Mouse (Mus musculus) heart, postnatal 0 days (tissue): ENCODE results near the gene 4933406M09Rik. TPM values are rescaled to one million over a fixed set of nuclear protein-coding genes. Genes with fewer than 3 reads are reported as not detected.

ENCODE experiments used
- ATAC-seq: fragments of 200-750 bp; cut with Nextera tagmentation; 2 replicates; pipeline ENCODE4 v1.8.0; 2017; ENCODE audit warnings: low read depth, moderate number of reproducible peaks, moderate library complexity; ENCODE audit not compliant: insufficient read depth
- DNase-seq: peaks from one replicate; pipeline ENCODE4 v3.0.0-alpha.2; 2016; ENCODE audit warnings: low spot score
- H3K27ac ChIP-seq: fragments of 300-500 bp; sonication (generic); 2 replicates; pipeline ENCODE4 v1.5.1; 2014; ENCODE audit warnings: low read depth, mild to moderate bottlenecking
- H3K27me3 ChIP-seq: fragments of 300-500 bp; sonication (generic); 2 replicates; pipeline ENCODE4 v1.6.1; 2014; ENCODE audit warnings: low read length, mixed read lengths; ENCODE audit not compliant: control insufficient read depth, insufficient read depth
- H3K36me3 ChIP-seq: fragments of 300-500 bp; sonication (generic); replicated peaks from 2 replicates; pipeline ENCODE4 v1.6.1; 2014; ENCODE audit warnings: low read length, mixed read lengths; ENCODE audit not compliant: control insufficient read depth, insufficient read depth
- H3K4me1 ChIP-seq: fragments of 300-500 bp; sonication (generic); 2 replicates; pipeline ENCODE4 v1.6.1; 2014; ENCODE audit warnings: antibody characterized with exemption; ENCODE audit not compliant: control insufficient read depth, insufficient read depth
- H3K4me2 ChIP-seq: fragments of 300-500 bp; sonication (generic); 2 replicates; pipeline ENCODE4 v1.6.1; 2014; ENCODE audit warnings: low read depth, mild to moderate bottlenecking, low read length, moderate library complexity
- H3K4me3 ChIP-seq: fragments of 300-500 bp; sonication (generic); 2 replicates; pipeline ENCODE4 v1.5.1; 2014; ENCODE audit warnings: low read depth, low read length
- H3K9ac ChIP-seq: fragments of 300-500 bp; sonication (generic); replicated peaks from 2 replicates; pipeline ENCODE4 v1.6.1; 2014; ENCODE audit warnings: low read depth, low read length, mixed read lengths
- H3K9me3 ChIP-seq: fragments of 300-500 bp; sonication (generic); replicated peaks from 2 replicates; pipeline ENCODE4 v1.6.1; 2016; ENCODE audit warnings: low read length; ENCODE audit not compliant: control insufficient read depth
- CTCF ChIP-seq: IDR thresholded peaks from 2 replicates; pipeline ENCODE4 v1.5.1; 2016; ENCODE audit warnings: antibody characterized with exemption, control low read depth, low read depth
- EP300 ChIP-seq: IDR thresholded peaks from 2 replicates; pipeline ENCODE4 v1.6.1; 2016; ENCODE audit warnings: antibody characterized with exemption, low read depth
- WGBS: fragments of 180-500 bp; shearing (Covaris S2); extraction: QIAGEN DNeasy Blood & Tissue Kit; methylation state at CpG from one replicate; pipeline ENCODE4 v1.1.7; 2014; 5-methylcytosine and 5-hydroxymethylcytosine counted together
- polyA plus RNA-seq: library from polyadenylated mRNA; unstranded; fragments of >200 nt; fragmentation: Nextera tagmentation; extraction: Ambion mirVana; gene quantifications from 2 replicates; pipeline ENCODE4 v1.2.1, GENCODE M21; 2015
- total RNA-seq: library from RNA; depleted of rRNA; stranded (reverse); fragments of >200 nt; gene quantifications from 2 replicates; pipeline ENCODE4 v1.2.3, GENCODE M21; 2014; ENCODE audit warnings: low replicate concordance

4933406M09Rik gene
- total and polyA plus RNA-seq, 2 experiments from 2014 or later, result not detected

GRCm38 (mm10) chr1:134381795-134382625, 3.7 kb upstream of the 4933406M09Rik start:
- H3K4me1 ChIP-seq, result peaks cover 5% of the 10 kb centered on the region; the same call in 1 of the 2 replicates
- DNase-seq (no peak), ATAC-seq (no peak)
- WGBS, result 6% methylated on average over 19 of the region's 19 CpGs
- H3K9ac ChIP-seq, result peak overlapping the region; percentile 24; the same call in 1 of the 2 replicates
- TF ChIP-seq CTCF (no peak), EP300 (no peak)
- no peaks in the 10 kb centered on the region for H3K27me3 ChIP-seq
- peak overlapping the region; percentile 23 for H3K4me3 ChIP-seq
- H3K27ac ChIP-seq, result peak overlapping the region; percentile 37
- peak overlapping the region; percentile 57 for H3K4me2 ChIP-seq
- H3K9me3 ChIP-seq, result no peaks in the 10 kb centered on the region
- H3K36me3 ChIP-seq, result no peaks in the 10 kb centered on the region

DNA sequence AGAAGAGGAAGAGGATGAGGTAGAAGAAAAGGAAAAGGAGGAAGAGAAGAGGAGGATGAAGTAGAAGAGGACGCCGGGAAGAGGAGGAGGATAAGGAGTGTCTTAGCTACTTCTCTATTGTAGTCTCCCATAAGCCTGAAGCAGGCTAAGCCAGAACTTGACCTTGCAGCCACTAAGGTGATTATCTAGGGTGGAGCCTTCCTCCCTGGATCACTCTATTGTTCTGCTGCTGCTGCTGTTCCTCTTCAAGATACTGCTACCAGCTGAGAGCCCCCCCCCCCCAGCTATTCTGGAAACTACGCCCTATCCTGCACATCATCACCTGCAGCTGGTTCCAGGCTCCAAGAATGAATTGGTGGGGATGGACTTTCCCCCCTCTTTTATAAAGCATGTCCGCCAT, 1.2 kb upstream of the 4933406M09Rik start:
- no peaks in the 10 kb centered on the region for H3K27me3 ChIP-seq
- no peaks in the 10 kb centered on the region for H3K36me3 ChIP-seq
- H3K27ac ChIP-seq, result no peak overlapping the region
- H3K9me3 ChIP-seq, result no peaks in the 10 kb centered on the region
- 76% methylated on average over 4 of the region's 4 CpGs for WGBS
- DNase-seq (no peak), ATAC-seq (no peak)
- peaks cover 5% of the 10 kb centered on the region; the same call in 1 of the 2 replicates for H3K4me1 ChIP-seq
- no peak overlapping the region for H3K4me2 ChIP-seq
- H3K9ac ChIP-seq, result no peak overlapping the region
- no peak overlapping the region for H3K4me3 ChIP-seq
- TF ChIP-seq CTCF, result no peak
- no peak for TF ChIP-seq EP300

- Histone ChIP-seq H3K27me3 (no peaks in the 10 kb centered on the region), H3K9ac (no peak overlapping the region), H3K4me3 (no peak overlapping the region), H3K27ac (no peak overlapping the region), H3K36me3 (no peaks in the 10 kb centered on the region), H3K9me3 (no peaks in the 10 kb centered on the region), H3K4me1 (peaks cover 5% of the 10 kb centered on the region; the same call in 1 of the 2 replicates), H3K4me2 (no peak overlapping the region)
- ATAC-seq (no peak), DNase-seq (no peak)
- TF ChIP-seq EP300 (no peak), CTCF (no peak)
These were observed 564 bp upstream of the 4933406M09Rik start for GRCm38 (mm10) chr1:134385176-134385575.

DNA sequence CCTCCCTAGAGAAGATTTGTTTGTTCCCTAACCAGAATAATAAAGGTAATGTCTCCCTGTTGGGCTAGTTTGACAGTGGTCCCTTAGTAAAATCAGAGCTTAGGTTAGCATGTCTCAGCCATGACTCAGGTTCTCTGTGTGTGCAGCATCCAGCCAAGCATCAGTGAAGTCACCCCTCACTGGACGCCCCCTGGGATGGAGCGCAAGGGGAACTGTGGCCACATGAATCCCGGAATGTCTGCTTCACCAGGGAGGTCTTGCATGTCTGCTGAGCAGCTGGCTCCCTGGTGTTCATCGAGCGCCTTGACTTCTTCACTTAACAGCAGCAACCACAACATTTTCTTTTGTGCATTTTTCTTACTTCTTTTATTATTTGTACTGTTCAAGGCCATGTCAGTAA, 8.1 kb downstream of the 4933406M09Rik start:
- no peaks in the 10 kb centered on the region for H3K4me1 ChIP-seq
- no peaks in the 10 kb centered on the region for H3K36me3 ChIP-seq
- WGBS, result 44% methylated on average over 5 of the region's 5 CpGs
- no peak for TF ChIP-seq EP300
- TF ChIP-seq CTCF, result no peak
- H3K9ac ChIP-seq, result no peak overlapping the region
- H3K4me2 ChIP-seq, result no peak overlapping the region
- no peak overlapping the region for H3K27ac ChIP-seq
- no peaks in the 10 kb centered on the region for H3K27me3 ChIP-seq
- DNase-seq (no peak), ATAC-seq (no peak)
- no peak overlapping the region for H3K4me3 ChIP-seq
- no peaks in the 10 kb centered on the region for H3K9me3 ChIP-seq

GRCm38 (mm10) chr1:134398210-134398609, 12.5 kb downstream of the 4933406M09Rik start:
- Histone ChIP-seq H3K4me2 (no peak overlapping the region), H3K27ac (no peak overlapping the region), H3K27me3 (no peaks in the 10 kb centered on the region), H3K9me3 (no peaks in the 10 kb centered on the region), H3K9ac (no peak overlapping the region), H3K4me1 (no peaks in the 10 kb centered on the region), H3K36me3 (no peaks in the 10 kb centered on the region), H3K4me3 (no peak overlapping the region)
- DNase-seq, result no peak
- no peak for TF ChIP-seq EP300
- no peak for TF ChIP-seq CTCF
- 87% methylated on average over 12 of the region's 12 CpGs for WGBS
- no peak for ATAC-seq
